Mouse (Mus musculus) heart, postnatal 0 days (tissue): Measurements from ENCODE around the gene Nipsnap3a. TPM values are rescaled to one million over a fixed set of nuclear protein-coding genes. Genes with fewer than 3 reads are reported as not detected.

ENCODE experiments used
- ATAC-seq: fragments of 200-750 bp; cut with Nextera tagmentation; 2 replicates; pipeline ENCODE4 v1.8.0; 2017; ENCODE audit warnings: low read depth, moderate number of reproducible peaks, moderate library complexity; ENCODE audit not compliant: insufficient read depth
- DNase-seq: peaks from one replicate; pipeline ENCODE4 v3.0.0-alpha.2; 2016; ENCODE audit warnings: low spot score
- H3K27ac ChIP-seq: fragments of 300-500 bp; sonication (generic); 2 replicates; pipeline ENCODE4 v1.5.1; 2014; ENCODE audit warnings: low read depth, mild to moderate bottlenecking
- H3K27me3 ChIP-seq: fragments of 300-500 bp; sonication (generic); 2 replicates; pipeline ENCODE4 v1.6.1; 2014; ENCODE audit warnings: low read length, mixed read lengths; ENCODE audit not compliant: control insufficient read depth, insufficient read depth
- H3K36me3 ChIP-seq: fragments of 300-500 bp; sonication (generic); replicated peaks from 2 replicates; pipeline ENCODE4 v1.6.1; 2014; ENCODE audit warnings: low read length, mixed read lengths; ENCODE audit not compliant: control insufficient read depth, insufficient read depth
- H3K4me1 ChIP-seq: fragments of 300-500 bp; sonication (generic); 2 replicates; pipeline ENCODE4 v1.6.1; 2014; ENCODE audit warnings: antibody characterized with exemption; ENCODE audit not compliant: control insufficient read depth, insufficient read depth
- H3K4me2 ChIP-seq: fragments of 300-500 bp; sonication (generic); 2 replicates; pipeline ENCODE4 v1.6.1; 2014; ENCODE audit warnings: low read depth, mild to moderate bottlenecking, low read length, moderate library complexity
- H3K4me3 ChIP-seq: fragments of 300-500 bp; sonication (generic); 2 replicates; pipeline ENCODE4 v1.5.1; 2014; ENCODE audit warnings: low read depth, low read length
- H3K9ac ChIP-seq: fragments of 300-500 bp; sonication (generic); replicated peaks from 2 replicates; pipeline ENCODE4 v1.6.1; 2014; ENCODE audit warnings: low read depth, low read length, mixed read lengths
- H3K9me3 ChIP-seq: fragments of 300-500 bp; sonication (generic); replicated peaks from 2 replicates; pipeline ENCODE4 v1.6.1; 2016; ENCODE audit warnings: low read length; ENCODE audit not compliant: control insufficient read depth
- CTCF ChIP-seq: IDR thresholded peaks from 2 replicates; pipeline ENCODE4 v1.5.1; 2016; ENCODE audit warnings: antibody characterized with exemption, control low read depth, low read depth
- EP300 ChIP-seq: IDR thresholded peaks from 2 replicates; pipeline ENCODE4 v1.6.1; 2016; ENCODE audit warnings: antibody characterized with exemption, low read depth
- WGBS: fragments of 180-500 bp; shearing (Covaris S2); extraction: QIAGEN DNeasy Blood & Tissue Kit; methylation state at CpG from one replicate; pipeline ENCODE4 v1.1.7; 2014; 5-methylcytosine and 5-hydroxymethylcytosine counted together
- polyA plus RNA-seq: library from polyadenylated mRNA; unstranded; fragments of >200 nt; fragmentation: Nextera tagmentation; extraction: Ambion mirVana; gene quantifications from 2 replicates; pipeline ENCODE4 v1.2.1, GENCODE M21; 2015
- total RNA-seq: library from RNA; depleted of rRNA; stranded (reverse); fragments of >200 nt; gene quantifications from 2 replicates; pipeline ENCODE4 v1.2.3, GENCODE M21; 2014; ENCODE audit warnings: low replicate concordance

Nipsnap3a gene
- total and polyA plus RNA-seq, 2 experiments from 2014 or later: not detected

GRCm38 (mm10) chr4:52986266-52986665 lies 2.8 kb upstream of the Nipsnap3a start:
- Histone ChIP-seq H3K36me3 (no peaks in the 10 kb centered on the region), H3K4me1 (no peaks in the 10 kb centered on the region), H3K9me3 (no peaks in the 10 kb centered on the region), H3K27me3 (no peaks in the 10 kb centered on the region), H3K27ac (no peak overlapping the region), H3K4me2 (no peak overlapping the region), H3K4me3 (no peak overlapping the region), H3K9ac (no peak overlapping the region)
- 76% methylated on average over 2 of the region's 2 CpGs for WGBS
- no peak for ATAC-seq
- no peak for DNase-seq
- TF ChIP-seq EP300 (no peak), CTCF (no peak)

- 86% methylated on average over 6 of the region's 6 CpGs for WGBS
- H3K4me3 ChIP-seq: no peak overlapping the region
- ATAC-seq (no peak), DNase-seq (no peak)
- H3K4me2 ChIP-seq: no peak overlapping the region
- no peaks in the 10 kb centered on the region for H3K9me3 ChIP-seq
- no peak for TF ChIP-seq CTCF
- no peaks in the 10 kb centered on the region for H3K36me3 ChIP-seq
- no peaks in the 10 kb centered on the region for H3K4me1 ChIP-seq
- H3K27ac ChIP-seq: no peak overlapping the region
- H3K9ac ChIP-seq: no peak overlapping the region
- H3K27me3 ChIP-seq: no peaks in the 10 kb centered on the region
Observed at GRCm38 (mm10) chr4:52999449-52999848, 10.4 kb downstream of the Nipsnap3a start.

- DNase-seq (no peak), ATAC-seq (no peak)
- H3K27me3 ChIP-seq: no peaks in the 10 kb centered on the region
- WGBS: 37% methylated on average over 8 of the region's 8 CpGs
- H3K4me2 ChIP-seq: no peak overlapping the region
- no peak overlapping the region for H3K9ac ChIP-seq
- H3K27ac ChIP-seq: no peak overlapping the region
- H3K36me3 ChIP-seq: no peaks in the 10 kb centered on the region
- no peak overlapping the region for H3K4me3 ChIP-seq
- no peaks in the 10 kb centered on the region for H3K9me3 ChIP-seq
- no peaks in the 10 kb centered on the region for H3K4me1 ChIP-seq
- no peak for TF ChIP-seq EP300
- no peak for TF ChIP-seq CTCF
Observed at GRCm38 (mm10) chr4:53000154-53000553, 11.1 kb downstream of the Nipsnap3a start.

DNA sequence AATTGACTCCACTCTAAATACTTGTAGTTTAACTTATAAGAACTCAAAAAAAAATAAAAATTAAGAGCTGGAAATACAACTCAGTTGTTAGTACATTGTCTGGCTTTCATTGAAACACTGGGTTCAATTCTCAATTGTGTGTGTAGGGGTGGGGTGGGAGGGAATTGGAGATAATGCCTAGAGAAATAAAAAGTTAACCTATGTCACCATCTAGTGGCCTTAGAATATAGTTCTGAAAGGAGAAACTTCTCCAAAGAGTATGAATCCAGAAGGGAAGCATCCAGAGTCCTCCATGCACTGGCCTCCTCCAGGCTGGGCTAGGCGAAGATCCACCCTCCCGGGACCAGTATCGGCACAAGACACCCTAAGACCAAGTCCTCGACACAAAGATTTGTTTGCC lies 20.1 kb downstream of the Nipsnap3a start:
- no peak overlapping the region for H3K9ac ChIP-seq
- TF ChIP-seq EP300: no peak
- peak; percentile 10; the same call in 1 of the 2 replicates for TF ChIP-seq CTCF
- H3K36me3 ChIP-seq: no peaks in the 10 kb centered on the region
- no peak overlapping the region for H3K27ac ChIP-seq
- peaks cover 7% of the 10 kb centered on the region; the same call in 1 of the 2 replicates for H3K4me1 ChIP-seq
- H3K27me3 ChIP-seq: no peaks in the 10 kb centered on the region
- H3K9me3 ChIP-seq: no peaks in the 10 kb centered on the region
- ATAC-seq (no peak), DNase-seq (no peak)
- H3K4me2 ChIP-seq: no peak overlapping the region
- 57% methylated on average over 4 of the region's 4 CpGs for WGBS
- no peak overlapping the region for H3K4me3 ChIP-seq

GRCm38 (mm10) chr4:53009871-53010270 lies 20.8 kb downstream of the Nipsnap3a start:
- ATAC-seq (no peak), DNase-seq (no peak)
- WGBS: 87% methylated on average over 4 of the region's 4 CpGs
- no peak overlapping the region for H3K4me2 ChIP-seq
- H3K27ac ChIP-seq: no peak overlapping the region
- H3K4me1 ChIP-seq: peaks cover 7% of the 10 kb centered on the region; the same call in 1 of the 2 replicates
- no peak overlapping the region for H3K9ac ChIP-seq
- no peaks in the 10 kb centered on the region for H3K36me3 ChIP-seq
- H3K9me3 ChIP-seq: no peaks in the 10 kb centered on the region
- no peaks in the 10 kb centered on the region for H3K27me3 ChIP-seq
- no peak overlapping the region for H3K4me3 ChIP-seq
- TF ChIP-seq CTCF: no peak
- no peak for TF ChIP-seq EP300

- Histone ChIP-seq H3K27me3 (no peaks in the 10 kb centered on the region), H3K9me3 (peaks cover 2% of the 10 kb centered on the region), H3K4me2 (peak within 1 kb of the TSS; percentile 70), H3K9ac (peak within 1 kb of the TSS; percentile 81), H3K36me3 (peaks cover 14% of the 10 kb centered on the region), H3K4me3 (peak within 1 kb of the TSS; percentile 92), H3K4me1 (peaks cover 7% of the 10 kb centered on the region; the same call in 1 of the 2 replicates), H3K27ac (peak within 1 kb of the TSS; percentile 88)
- TF ChIP-seq EP300 (0 out of 2 replicates have a peak, but pooled peaks have one; percentile 44), CTCF (no peak)
- under 1% methylated on average over 63 of the region's 63 CpGs for WGBS
- DNase-seq: peak; percentile 95
- ATAC-seq: peak; percentile 97
Observed at GRCm38 (mm10) chr4:53011732-53012361, 22.8 kb downstream of the Nipsnap3a start, which contains the start of gene Nipsnap3b. Nipsnap3b (plus strand) TSS chr4:53011880.
